Mouse (Mus musculus) lung, adult 2 months (tissue): ENCODE data around the gene Sumo1.

Experiments
- CTCF ChIP-seq: fragments of 200-500 bp; IDR thresholded peaks from 2 replicates; pipeline ENCODE4 v1.5.1; 2011; ENCODE audit warnings: mild to moderate bottlenecking, low read length, control low read depth; ENCODE audit not compliant: insufficient read depth
- POLR2A ChIP-seq: fragments of 200-500 bp; IDR thresholded peaks from 2 replicates; pipeline ENCODE4 v1.6.1; 2011; ENCODE audit warnings: low read depth, mild to moderate bottlenecking, control low read depth, low read length, borderline replicate concordance; ENCODE audit errors: extremely low read depth

- TF ChIP-seq POLR2A = no peak
- TF ChIP-seq CTCF = no peak
These were observed 41.4 kb downstream of the Sumo1 start for GRCm38 (mm10) chr1:59629194-59629593.
